Mouse (Mus musculus): ENCODE measurements around the gene Rap1gap2.

Gene Rap1gap2

GRCm38 (mm10) chr11:74501061-74501460 lies 109.7 kb downstream of the Rap1gap2 start:
- peak; percentile 74 to 76 for DNase-seq

GRCm38 (mm10) chr11:74499521-74500099 lies 111.1 kb downstream of the Rap1gap2 start:
- DNase-seq: peak; percentile 42 to 47

- no peak for DNase-seq
Observed at GRCm38 (mm10) chr11:74499058-74499457, 111.7 kb downstream of the Rap1gap2 start.

- DNase-seq: no peak
Observed at GRCm38 (mm10) chr11:74496581-74496980, 114.1 kb downstream of the Rap1gap2 start.

GRCm38 (mm10) chr11:74493936-74494335 lies 116.8 kb downstream of the Rap1gap2 start:
- DNase-seq: no peak

GRCm38 (mm10) chr11:74493172-74493862 lies 117.4 kb downstream of the Rap1gap2 start:
- no peak for DNase-seq

- no peak for DNase-seq
Observed at GRCm38 (mm10) chr11:74491130-74491529, 119.6 kb downstream of the Rap1gap2 start.

GRCm38 (mm10) chr11:74489239-74489638 lies 121.5 kb downstream of the Rap1gap2 start:
- DNase-seq: no peak

- DNase-seq: no peak
Observed at GRCm38 (mm10) chr11:74487952-74488351, 122.8 kb downstream of the Rap1gap2 start.

- DNase-seq: peak; percentile 30 to 31
Observed at GRCm38 (mm10) chr11:74485435-74486217, 125.1 kb downstream of the Rap1gap2 start.

- no peak for DNase-seq
Observed at GRCm38 (mm10) chr11:74483871-74484270, 126.8 kb downstream of the Rap1gap2 start.

- DNase-seq: no peak
Observed at GRCm38 (mm10) chr11:74483153-74483817, 127.4 kb downstream of the Rap1gap2 start.

- DNase-seq: peak; percentile 56
Observed at GRCm38 (mm10) chr11:74481797-74482196, 128.9 kb downstream of the Rap1gap2 start.

- peak; percentile 64 to 77 for DNase-seq
Observed at GRCm38 (mm10) chr11:74479715-74480289, 130.9 kb downstream of the Rap1gap2 start.

GRCm38 (mm10) chr11:74478877-74479276 lies 131.8 kb downstream of the Rap1gap2 start:
- no peak for DNase-seq

- DNase-seq: peak; percentile 57 to 59
Observed at GRCm38 (mm10) chr11:74472671-74473070, 138.0 kb downstream of the Rap1gap2 start.

- peak; percentile 61 to 74 for DNase-seq
Observed at GRCm38 (mm10) chr11:74468195-74468594, 142.5 kb downstream of the Rap1gap2 start.

- DNase-seq: no peak
Observed at GRCm38 (mm10) chr11:74465712-74466111, 145.0 kb downstream of the Rap1gap2 start.

GRCm38 (mm10) chr11:74464181-74464977 lies 146.3 kb downstream of the Rap1gap2 start:
- no peak for DNase-seq

GRCm38 (mm10) chr11:74462651-74463050 lies 148.1 kb downstream of the Rap1gap2 start:
- DNase-seq: peak in 1 of 2 experiments; percentile 69

GRCm38 (mm10) chr11:74459651-74460050 lies 151.1 kb downstream of the Rap1gap2 start:
- DNase-seq: peak in 1 of 2 experiments; percentile 53

GRCm38 (mm10) chr11:74458400-74458799 lies 152.3 kb downstream of the Rap1gap2 start:
- no peak for DNase-seq
